Mouse (Mus musculus): ENCODE measurements around the gene Chek1.

Chek1 gene

GRCm38 (mm10) chr9:36707304-36707703 is 19.6 kb downstream of the Chek1 start:
- Histone ChIP-seq H3K4me1 (replicated peaks; ENCODE audit: low read depth, low read length) (no peaks in the 10 kb centered on the region), H3K27me3 (ENCODE audit: insufficient read depth, low read length) (no peaks in the 10 kb centered on the region), H3K36me3 (ENCODE audit: insufficient read depth, low read length) (peaks cover 66% of the 10 kb centered on the region), H3K9me3 (ENCODE audit: low read length) (no peaks in the 10 kb centered on the region), H3K4me3 (replicated peaks; ENCODE audit: low read length) (no peak overlapping the region)
- no peak for TF ChIP-seq NANOG (IDR thresholded peaks at IDR 0.05; ENCODE audit: borderline replicate concordance, low read length)
- no peak for TF ChIP-seq CTCF (conservative IDR thresholded peaks at IDR 0.05; ENCODE audit: low read length)
- no peak for TF ChIP-seq POU5F1 (IDR thresholded peaks at IDR 0.05; ENCODE audit: borderline replicate concordance, low read length)

- no peaks in the 10 kb centered on the region for H3K27me3 ChIP-seq (ENCODE audit: insufficient read depth, low read length)
- peaks cover 55% of the 10 kb centered on the region for H3K36me3 ChIP-seq (ENCODE audit: insufficient read depth, low read length)
- H3K4me1 ChIP-seq (replicated peaks; ENCODE audit: low read depth, low read length), result no peaks in the 10 kb centered on the region
- no peak overlapping the region for H3K4me3 ChIP-seq (replicated peaks; ENCODE audit: low read length)
- TF ChIP-seq POU5F1 (IDR thresholded peaks at IDR 0.05; ENCODE audit: borderline replicate concordance, low read length) (no peak), CTCF (conservative IDR thresholded peaks at IDR 0.05; ENCODE audit: low read length) (no peak), NANOG (IDR thresholded peaks at IDR 0.05; ENCODE audit: borderline replicate concordance, low read length) (no peak)
- peaks cover 4% of the 10 kb centered on the region for H3K9me3 ChIP-seq (ENCODE audit: low read length)
Observed at GRCm38 (mm10) chr9:36705923-36706322, 20.9 kb downstream of the Chek1 start.

GRCm38 (mm10) chr9:36694276-36694675 is 32.6 kb downstream of the Chek1 start:
- Histone ChIP-seq H3K4me3 (replicated peaks; ENCODE audit: low read length) (no peak overlapping the region), H3K27me3 (ENCODE audit: insufficient read depth, low read length) (no peaks in the 10 kb centered on the region), H3K9me3 (ENCODE audit: low read length) (peaks cover 35% of the 10 kb centered on the region), H3K36me3 (ENCODE audit: insufficient read depth, low read length) (no peaks in the 10 kb centered on the region), H3K4me1 (replicated peaks; ENCODE audit: low read depth, low read length) (no peaks in the 10 kb centered on the region)
- TF ChIP-seq CTCF (conservative IDR thresholded peaks at IDR 0.05; ENCODE audit: low read length), result no peak
- no peak for TF ChIP-seq NANOG (IDR thresholded peaks at IDR 0.05; ENCODE audit: borderline replicate concordance, low read length)
- no peak for TF ChIP-seq POU5F1 (IDR thresholded peaks at IDR 0.05; ENCODE audit: borderline replicate concordance, low read length)

- TF ChIP-seq POU5F1 (IDR thresholded peaks at IDR 0.05; ENCODE audit: borderline replicate concordance, low read length) (no peak), NANOG (IDR thresholded peaks at IDR 0.05; ENCODE audit: borderline replicate concordance, low read length) (no peak), CTCF (conservative IDR thresholded peaks at IDR 0.05; ENCODE audit: low read length) (no peak)
- no peaks in the 10 kb centered on the region for H3K36me3 ChIP-seq (ENCODE audit: insufficient read depth, low read length)
- H3K4me3 ChIP-seq (replicated peaks; ENCODE audit: low read length), result no peak within 1 kb of the TSS
- no peaks in the 10 kb centered on the region for H3K27me3 ChIP-seq (ENCODE audit: insufficient read depth, low read length)
- H3K4me1 ChIP-seq (replicated peaks; ENCODE audit: low read depth, low read length), result no peaks in the 10 kb centered on the region
- H3K9me3 ChIP-seq (ENCODE audit: low read length), result peaks cover 35% of the 10 kb centered on the region
Observed at GRCm38 (mm10) chr9:36692920-36693319, 33.9 kb downstream of the Chek1 start, which contains the start of gene Acrv1. Gene Acrv1, plus strand, starts transcription at chr9:36693220.

GRCm38 (mm10) chr9:36687329-36687728 is 39.5 kb downstream of the Chek1 start:
- H3K36me3 ChIP-seq (ENCODE audit: insufficient read depth, low read length), result no peaks in the 10 kb centered on the region
- H3K9me3 ChIP-seq (ENCODE audit: low read length), result no peaks in the 10 kb centered on the region
- TF ChIP-seq CTCF (conservative IDR thresholded peaks at IDR 0.05; ENCODE audit: low read length) (no peak), NANOG (IDR thresholded peaks at IDR 0.05; ENCODE audit: borderline replicate concordance, low read length) (no peak), POU5F1 (IDR thresholded peaks at IDR 0.05; ENCODE audit: borderline replicate concordance, low read length) (no peak)
- no peak overlapping the region for H3K4me3 ChIP-seq (replicated peaks; ENCODE audit: low read length)
- no peaks in the 10 kb centered on the region for H3K4me1 ChIP-seq (replicated peaks; ENCODE audit: low read depth, low read length)
- no peaks in the 10 kb centered on the region for H3K27me3 ChIP-seq (ENCODE audit: insufficient read depth, low read length)

GRCm38 (mm10) chr9:36681424-36681823 is 45.4 kb downstream of the Chek1 start:
- Histone ChIP-seq H3K4me3 (replicated peaks; ENCODE audit: low read length) (no peak overlapping the region), H3K9me3 (ENCODE audit: low read length) (no peaks in the 10 kb centered on the region), H3K27me3 (ENCODE audit: insufficient read depth, low read length) (no peaks in the 10 kb centered on the region), H3K4me1 (replicated peaks; ENCODE audit: low read depth, low read length) (no peaks in the 10 kb centered on the region), H3K36me3 (ENCODE audit: insufficient read depth, low read length) (no peaks in the 10 kb centered on the region)
- no peak for TF ChIP-seq CTCF (conservative IDR thresholded peaks at IDR 0.05; ENCODE audit: low read length)
- no peak for TF ChIP-seq POU5F1 (IDR thresholded peaks at IDR 0.05; ENCODE audit: borderline replicate concordance, low read length)
- no peak for TF ChIP-seq NANOG (IDR thresholded peaks at IDR 0.05; ENCODE audit: borderline replicate concordance, low read length)

Measured in E14TG2a.4 (cell line).